Mouse (Mus musculus) adrenal gland, postnatal 36 days (tissue): ENCODE measurements around the gene Polr3gl. TPM values are rescaled to one million over a fixed set of nuclear protein-coding genes. Genes with fewer than 3 reads are reported as not detected.
A peak's percentile ranks its signal among the peaks of the same experiment; 100 is the strongest.

Experiments
- DNase-seq, 2 experiments: peaks; one replicate each; pipeline ENCODE4 v3.0.0; 2021; ENCODE audit warnings: mixed read lengths in 1 of 2
- total RNA-seq, 2 experiments: library from RNA; stranded (reverse); gene quantifications; 2 replicates each; pipeline ENCODE4 v1.2.3; 2021

The Polr3gl gene
- total RNA-seq, 2 experiments from 2014 or later, result 29.4 to 33.3 TPM

DNA sequence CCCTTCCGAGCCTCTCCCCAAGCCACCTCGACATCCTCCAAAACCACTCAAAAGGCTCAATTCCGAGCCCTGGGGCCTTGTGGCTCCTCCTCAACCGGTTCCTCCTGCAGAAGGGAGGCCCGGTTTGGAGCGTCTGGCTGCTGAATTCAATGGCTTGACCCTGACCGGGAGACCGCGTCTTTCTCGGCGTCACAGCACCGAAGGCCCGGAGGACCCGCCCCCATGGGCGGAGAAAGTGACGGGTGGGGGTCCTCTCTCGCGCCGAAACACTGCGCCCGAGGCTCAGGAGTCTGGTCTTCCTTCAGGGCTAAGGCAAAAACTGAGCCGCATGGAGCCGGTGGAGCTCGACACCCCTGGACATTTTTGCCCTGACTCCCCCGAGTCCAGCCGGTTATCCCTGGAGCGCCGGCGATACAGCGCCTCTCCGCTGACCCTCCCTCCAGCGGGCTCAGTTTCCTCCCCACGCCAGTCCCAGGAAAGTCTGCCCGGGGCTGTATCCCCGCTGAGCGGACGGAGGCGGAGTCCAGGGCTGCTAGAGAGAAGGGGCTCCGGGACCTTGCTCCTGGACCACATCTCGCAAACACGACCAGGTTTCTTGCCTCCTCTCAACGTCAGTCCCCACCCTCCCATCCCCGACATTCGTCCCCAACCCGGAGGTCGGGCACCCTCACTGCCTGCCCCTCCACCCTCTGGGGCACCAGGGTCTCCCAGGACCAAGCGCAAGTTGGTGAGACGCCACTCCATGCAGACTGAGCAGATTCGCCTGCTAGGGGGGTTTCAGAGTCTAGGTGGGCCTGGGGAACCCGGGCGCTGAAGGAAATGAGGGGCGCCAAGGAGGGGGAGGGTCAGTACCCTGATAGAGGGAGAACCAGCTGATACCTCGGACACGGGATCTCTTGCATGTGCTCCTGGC lies 4.4 kb upstream of the Polr3gl start:
- peak; percentile 83 to 89 for DNase-seq

DNA sequence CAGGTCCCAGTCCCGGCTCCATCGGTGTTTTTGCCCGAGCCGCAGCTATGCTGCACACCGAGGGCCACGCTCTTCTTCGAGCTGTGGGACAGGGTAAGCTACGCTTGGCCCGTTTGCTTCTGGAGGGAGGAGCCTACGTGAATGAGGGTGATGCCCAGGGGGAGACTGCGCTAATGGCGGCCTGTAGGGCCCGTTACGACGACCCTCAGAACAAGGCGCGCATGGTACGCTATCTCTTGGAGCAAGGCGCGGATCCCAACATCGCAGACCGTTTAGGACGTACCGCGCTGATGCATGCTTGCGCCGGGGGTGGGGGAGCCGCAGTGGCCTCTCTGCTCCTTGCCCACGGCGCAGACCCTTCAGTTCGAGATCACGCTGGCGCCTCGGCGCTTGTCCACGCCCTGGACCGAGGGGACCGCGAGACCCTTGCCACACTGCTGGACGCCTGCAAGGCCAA lies 3.5 kb upstream of the Polr3gl start:
- DNase-seq, result peak; percentile 40 to 57

DNA sequence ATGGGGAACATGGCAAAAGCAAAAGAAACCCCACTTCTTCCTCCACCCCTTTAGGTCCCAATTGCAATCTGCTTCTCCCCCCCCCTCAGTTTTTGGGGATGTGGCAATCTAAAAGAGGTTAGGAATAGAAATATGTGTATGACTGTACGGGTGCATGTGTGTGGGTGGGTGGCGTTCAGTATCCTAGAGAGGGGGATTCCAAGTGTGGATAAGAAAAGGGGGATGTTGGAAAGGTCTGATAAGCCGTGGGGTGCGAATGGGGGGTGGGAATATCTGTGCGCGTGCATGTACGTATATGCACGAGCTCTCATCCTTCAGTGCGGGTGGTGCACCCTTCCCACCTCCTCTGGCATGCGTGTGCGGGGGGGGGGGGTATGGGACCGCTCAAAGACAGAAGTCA lies 2.9 kb upstream of the Polr3gl start:
- no peak for DNase-seq

DNA sequence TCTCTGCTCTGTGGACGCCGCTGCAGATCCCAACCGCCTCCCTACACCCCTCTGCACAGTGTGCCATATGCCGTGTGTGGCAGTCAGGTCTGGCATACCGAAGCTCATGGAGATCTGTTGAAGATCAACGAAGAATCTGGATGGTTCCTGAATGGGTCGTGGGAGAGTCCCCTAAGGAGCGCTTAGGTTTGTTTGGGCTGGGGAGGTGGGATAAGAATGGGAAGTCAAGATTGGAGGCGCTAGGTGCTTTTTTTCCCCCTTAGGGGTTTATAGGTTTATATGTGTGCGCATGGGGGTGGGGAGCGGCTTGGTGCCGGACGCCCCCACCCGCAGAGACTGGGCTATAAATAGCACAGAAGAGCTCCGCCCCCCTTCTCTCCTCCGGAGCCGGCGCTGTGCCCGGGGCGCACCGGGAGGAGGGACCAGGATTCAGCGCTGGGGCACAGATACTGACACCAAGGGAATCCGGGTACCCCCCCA lies 2.3 kb upstream of the Polr3gl start, which contains the start of gene Ankrd34a:
Gene Ankrd34a (plus strand): TSS at position 409 of the 480 bp plus-strand sequence.
- DNase-seq, result peak; percentile 68 to 80

DNA sequence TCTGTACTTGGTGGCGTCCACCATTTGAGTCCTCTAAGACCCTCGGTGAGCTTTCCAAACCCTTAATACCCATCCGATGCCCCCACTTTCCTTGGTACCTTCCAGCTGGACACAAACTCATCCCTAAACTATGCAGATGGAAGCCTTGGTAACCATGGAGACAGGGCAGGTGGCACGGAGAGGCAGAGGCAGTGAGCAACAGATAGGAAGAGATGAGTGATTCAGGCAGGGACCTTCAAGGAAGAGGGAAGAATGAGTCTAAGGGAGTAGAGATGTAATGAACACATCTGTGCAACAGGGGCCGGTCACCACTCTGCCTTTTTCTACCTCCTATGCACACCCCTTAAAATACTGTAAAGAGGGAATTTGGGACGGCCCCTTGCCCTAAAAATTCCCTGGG lies 1.7 kb upstream of the Polr3gl start:
- DNase-seq, result no peak

DNA sequence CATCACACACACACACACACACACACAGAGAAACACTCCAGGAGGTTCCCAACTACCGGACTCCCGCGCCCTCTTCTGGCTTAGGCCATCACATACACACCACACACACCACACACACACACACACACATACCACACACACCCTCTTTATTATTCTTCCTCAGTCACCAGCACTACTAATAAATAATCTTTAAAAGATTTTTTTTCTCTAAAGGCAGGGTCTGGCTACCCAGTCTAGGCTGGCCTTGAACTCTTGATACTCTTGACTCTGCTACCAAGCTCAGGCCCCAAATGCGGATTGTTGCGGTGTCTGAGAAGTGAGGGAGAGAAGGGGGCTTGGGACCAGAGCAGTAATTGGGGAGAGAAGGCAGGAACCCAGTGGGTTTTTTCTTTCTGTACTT lies 870 bp upstream of the Polr3gl start:
- DNase-seq, result no peak

DNA sequence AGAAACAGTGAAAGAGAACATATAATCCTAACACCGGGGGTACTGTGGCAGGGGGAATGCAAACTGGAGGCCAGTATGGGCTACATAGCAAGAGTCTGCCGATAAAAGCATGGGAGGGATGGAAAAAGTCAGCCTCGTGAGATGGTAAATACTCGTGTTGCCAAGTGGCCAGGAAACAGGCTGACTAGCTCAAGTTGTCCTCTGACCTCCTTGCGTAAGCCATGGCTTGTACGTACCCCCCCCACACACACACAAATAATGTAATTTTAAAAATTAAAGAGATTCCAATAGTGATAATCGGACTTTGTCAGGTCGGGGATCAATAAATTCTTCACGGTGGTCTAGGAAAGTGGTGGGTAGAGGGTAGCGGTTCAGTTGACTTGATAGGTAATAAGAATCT lies 607 bp downstream of the Polr3gl start:
- DNase-seq, result no peak

DNA sequence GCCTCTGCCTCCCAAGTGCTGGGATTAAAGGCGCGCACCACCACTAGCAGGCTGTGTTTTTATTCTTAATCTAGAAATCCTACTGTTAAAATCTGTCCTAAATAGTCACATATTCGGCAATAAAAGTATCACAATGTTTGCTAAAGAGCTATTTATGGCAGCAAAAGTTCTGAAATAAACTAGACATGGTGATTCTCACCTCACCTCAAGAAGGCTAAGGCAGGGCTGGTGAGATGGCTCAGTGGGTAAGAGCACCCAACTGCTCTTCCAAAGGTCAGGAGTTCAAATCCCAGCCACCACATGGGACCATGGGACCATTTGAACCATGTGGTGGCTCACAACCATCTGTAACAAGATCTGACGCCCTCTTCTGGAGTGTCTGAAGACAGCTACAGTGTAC lies 3.3 kb downstream of the Polr3gl start:
- no peak for DNase-seq

DNA sequence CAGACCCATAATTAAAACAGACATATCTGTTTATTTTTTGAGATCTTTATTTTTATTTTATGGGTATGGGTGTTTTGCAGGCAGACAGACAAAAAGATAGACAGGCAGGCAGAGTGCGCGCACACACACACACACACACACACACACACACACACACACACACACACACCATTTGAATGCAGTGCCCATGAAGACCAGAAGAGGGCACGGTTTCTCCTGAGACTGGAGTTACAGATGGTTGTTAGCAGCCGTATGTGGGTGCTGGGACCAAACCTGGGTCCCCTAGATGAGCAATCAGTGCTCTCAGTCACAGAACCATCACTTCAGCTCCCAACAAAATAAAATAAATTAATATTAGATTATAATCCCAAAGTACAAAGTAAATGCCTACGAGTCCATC lies 10.6 kb downstream of the Polr3gl start:
- no peak for DNase-seq

DNA sequence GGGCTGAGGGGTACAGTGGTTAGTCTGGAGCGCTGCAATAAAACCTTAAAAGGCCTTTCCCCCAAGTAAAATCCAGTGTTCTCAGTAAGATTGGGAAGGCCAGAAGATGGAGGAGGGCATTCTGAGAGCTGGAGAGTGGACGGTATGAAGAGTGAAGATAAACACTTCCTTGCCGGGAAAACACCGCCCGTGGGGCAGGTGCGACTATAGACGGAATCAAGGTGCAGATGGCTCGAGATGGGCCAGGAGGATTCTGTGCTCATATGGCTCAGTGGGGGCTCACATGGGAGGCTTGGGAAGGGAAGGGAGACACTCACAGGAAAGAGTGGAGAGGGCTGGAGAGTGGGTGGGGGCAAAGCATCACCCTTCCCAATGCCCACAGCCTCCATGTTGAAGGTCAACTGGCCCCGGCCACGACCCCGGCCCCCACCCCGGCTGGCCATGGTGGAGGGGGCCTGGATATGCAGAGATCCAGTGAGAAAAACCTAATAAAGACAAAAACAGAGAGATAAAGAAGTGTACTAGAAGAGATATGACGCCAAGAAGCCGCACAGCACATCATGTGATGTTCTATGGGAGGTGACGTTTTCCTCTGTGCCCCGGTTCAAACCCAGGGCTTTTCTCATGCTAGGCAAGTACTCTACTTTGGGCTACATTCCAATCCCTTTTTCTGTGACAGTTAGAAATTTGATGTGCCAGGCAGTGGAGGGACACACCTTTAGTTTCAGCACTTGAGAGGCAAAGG lies 12.0 kb downstream of the Polr3gl start:
- DNase-seq, result no peak

DNA sequence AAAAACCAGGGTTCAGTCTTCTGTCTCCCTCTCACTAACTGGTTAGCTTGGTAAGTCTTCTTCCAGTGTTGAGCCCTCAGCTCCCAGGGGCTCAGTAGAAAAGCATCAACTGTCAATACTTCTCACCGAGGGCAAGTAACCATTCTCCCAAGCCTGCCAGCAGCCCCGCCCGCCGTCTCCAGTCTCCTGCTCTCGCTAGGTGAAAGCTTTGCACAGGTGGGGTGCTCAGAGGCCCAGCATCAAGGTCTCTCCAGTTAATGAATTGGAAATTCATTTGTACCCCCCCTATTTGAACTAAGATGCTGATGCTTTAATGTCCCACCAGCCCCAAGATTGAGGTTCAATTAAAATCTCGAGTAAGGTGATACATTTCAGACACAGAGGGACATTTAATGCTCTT lies 12.8 kb downstream of the Polr3gl start:
- no peak for DNase-seq

DNA sequence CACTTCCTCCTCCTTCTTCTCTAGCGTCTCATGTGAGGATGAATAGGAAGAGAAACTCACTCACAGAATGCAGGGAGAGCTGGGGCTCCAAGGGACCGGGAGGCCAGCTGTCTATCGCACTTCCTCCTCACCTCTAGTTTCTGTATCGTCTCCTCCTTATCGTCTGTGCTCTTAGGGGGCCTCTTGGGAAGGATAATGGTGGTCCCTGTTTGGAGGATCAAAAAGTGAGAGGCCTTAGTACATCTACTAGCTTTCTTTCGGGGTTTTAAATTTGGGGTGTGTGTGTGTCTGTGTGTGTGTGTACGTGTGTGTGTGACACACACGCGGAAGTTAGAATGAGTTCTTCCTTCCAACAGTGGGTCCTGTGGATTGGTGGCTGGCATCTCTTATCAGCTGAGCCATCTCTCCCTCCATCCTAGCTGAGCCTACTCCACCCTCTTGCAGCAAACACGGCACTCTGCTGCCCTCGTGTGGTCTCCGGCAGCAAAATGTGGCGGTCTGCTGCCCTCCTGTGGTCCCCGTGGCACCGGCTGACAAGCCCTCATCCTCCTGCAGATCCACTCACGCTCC lies 14.0 kb downstream of the Polr3gl start:
- peak; percentile 92 to 93 for DNase-seq

DNA sequence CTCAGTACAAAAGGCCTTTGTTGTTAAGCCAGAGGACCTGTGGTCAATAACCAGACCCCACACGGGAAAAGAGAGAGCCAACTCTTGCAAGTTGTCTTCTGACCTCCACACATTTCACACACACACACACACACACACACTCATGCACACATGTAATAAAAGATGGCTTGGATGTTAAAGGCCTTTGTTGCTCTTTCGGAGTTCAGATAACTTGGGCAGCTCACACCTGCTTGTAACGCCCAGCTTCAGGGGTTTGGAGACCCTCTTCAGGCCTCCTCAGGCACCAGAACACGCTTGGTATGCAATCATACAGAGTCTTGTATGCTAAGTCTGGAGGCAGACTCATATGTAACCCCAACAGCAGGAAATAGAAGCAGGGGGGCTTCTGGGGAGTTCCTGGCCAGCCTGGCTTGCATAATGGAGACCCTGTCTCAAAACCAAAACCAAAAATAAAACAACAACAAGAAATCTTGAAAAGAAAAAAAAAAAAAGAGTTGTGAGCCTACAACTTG lies 14.7 kb downstream of the Polr3gl start:
- DNase-seq, result no peak

DNA sequence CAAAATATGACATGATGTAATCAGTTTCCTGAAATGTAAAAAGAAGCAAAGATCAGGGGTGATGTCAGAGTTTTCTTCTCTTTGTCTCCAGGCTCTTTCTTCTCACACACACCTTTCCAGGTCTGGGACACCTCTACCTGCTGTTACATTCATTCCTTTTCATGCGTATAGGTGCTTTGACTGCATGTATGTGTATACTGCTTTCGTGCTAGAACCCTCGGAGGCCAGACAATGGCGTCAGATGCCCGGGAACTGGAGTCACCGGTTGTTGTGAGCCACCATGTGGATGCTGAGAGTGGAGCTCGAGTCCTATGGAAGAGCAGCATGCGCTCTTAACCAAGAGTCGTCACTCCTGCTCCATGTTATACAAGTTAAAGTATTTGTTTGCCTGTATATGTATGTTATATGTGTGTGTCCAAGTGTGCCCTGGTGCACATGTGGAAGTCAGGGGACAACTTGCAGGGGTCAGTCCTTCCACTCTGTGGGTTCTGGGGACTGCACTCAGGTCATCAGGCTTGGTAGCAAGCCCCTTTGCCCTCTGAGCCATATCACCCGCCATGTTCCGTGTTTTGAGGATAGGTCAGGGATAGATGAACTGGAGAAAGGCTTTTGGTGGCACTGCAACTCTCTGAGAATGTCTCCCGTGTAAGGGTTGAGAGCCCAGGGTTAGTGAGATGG lies 15.3 kb downstream of the Polr3gl start:
- DNase-seq, result no peak

DNA sequence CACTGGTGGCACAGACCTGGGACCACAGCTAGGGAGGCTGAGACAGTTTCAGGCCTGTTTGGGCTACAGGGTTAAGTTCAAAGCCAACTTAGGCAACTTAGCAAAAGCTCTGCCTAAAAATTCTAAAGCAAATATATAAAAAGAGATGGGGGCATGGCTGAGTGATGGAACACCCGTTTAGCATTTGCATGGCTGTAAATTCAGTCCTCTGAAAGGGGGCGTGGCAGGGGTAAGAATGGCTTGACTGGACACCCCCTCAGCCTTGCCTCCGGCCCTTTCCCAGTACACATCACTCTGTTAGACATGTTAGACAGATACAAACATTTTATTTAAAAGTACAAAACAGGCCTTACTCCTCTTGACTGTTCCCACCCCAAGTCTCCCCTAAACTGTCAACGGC lies 16.4 kb downstream of the Polr3gl start:
- no peak for DNase-seq

DNA sequence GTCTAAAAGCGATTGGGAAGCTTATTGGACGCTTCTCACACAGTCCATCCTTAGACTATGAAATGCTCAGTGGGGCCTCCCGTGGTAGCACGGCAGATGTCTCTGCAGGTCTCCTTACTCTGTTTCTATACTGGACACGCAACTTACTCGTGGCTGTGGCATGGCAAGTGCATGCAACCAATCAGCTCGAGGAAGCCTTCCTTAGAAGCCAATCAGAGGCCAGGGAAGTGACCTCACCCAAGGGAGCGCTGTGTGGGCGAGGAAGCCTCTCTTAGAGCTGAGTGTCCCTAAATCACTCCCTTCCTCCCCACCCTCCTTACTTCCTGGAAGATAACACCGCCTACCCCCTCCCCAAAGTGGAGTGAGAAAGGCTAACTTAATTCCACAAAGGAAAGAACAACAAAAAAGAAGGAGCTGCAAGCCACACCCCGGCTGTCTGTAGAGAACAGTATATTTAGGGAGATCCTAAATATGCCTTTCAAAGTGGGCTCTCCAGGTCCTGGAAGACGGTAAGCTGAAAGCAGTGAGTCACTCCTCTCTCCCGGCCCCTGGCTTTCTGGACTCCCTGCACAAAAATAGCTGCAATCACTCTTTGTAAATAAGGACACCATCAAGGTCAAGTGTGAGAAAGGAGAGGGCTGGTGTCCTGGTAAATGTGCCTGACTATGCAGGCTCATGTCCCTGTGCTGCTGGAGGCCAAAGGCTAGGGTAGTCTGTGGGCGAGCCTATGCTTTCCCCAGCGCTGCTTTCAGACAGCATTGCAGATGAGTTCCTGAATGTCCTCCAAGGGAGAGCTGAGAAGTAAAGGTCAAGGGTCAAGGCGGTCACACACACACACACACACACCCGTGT lies 17.1 kb downstream of the Polr3gl start, which contains the start of gene Gm16253:
Gene Gm16253 (plus strand): TSS at position 295 of the 852 bp plus-strand sequence.
- DNase-seq, result peak; percentile 89 to 90

DNA sequence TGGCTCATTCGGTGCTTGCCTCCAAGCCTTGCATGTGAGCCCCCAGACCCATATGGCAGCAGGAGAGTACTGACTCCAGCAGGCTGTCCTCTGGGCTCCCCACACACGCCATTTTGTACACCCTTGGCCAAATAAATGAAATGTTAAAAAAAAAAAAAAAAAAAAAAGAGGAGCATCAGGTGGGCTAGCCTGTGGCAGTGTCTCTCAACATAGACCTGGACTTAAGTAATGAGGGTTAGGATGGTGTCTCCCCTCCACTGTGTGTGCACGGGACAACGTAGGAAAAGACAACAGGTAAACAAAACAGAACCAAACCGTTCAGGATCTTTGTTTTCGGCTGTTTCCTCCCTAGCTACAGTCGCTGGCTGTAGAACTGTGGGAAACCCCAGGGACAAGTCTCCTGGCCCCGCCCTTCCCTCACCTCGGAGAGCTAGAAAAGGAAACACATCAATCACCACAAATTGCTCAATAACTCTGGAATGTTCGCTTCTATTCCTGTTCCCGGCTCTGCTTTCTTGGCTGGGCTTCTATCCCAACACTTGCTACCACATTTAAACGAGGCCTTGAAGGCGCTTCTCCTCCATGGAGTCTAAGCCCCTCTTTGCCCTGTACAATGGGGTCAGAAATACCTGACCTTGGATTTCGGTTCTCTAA lies 17.8 kb downstream of the Polr3gl start:
- DNase-seq, result peak; percentile 80 to 88

DNA sequence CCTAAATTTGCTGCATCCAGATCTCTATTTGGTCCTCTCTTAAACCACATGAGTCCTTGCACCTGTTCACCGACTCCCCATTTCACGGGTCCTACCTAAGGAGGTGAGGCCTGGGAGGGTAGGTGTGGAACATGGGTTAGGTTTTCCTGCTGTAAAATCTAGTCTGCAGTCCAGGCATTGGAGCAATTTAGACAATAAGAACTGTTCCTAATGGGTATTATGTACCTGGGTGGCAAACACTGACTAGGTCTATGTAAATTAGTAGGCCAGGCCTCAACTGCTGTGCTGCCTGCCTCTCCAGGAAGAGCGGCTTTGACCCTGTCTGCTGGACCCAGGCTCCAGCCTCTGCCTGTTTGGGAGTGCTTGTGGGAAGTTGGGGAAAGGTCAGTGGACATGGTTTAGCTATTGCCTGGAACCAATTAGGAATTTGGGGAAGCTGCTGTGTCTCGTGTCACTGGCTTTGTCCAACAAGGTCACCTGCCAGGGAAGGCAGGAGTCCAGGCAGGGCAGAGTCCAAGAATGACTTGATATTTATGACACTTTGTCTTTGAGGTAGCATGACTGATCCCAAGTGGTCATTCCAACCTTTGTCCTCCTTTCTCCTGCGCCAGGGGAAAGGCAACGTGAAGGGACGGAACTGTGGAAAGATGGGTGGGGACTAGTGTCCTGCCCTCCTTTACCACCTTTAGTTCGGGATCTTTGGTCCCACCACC lies 18.6 kb downstream of the Polr3gl start:
- DNase-seq, result peak; percentile 53 to 65
